Mouse (Mus musculus) thymus, postnatal 36 days (tissue): ENCODE results near the gene Naa15.

Experiments
- DNase-seq, 2 experiments: peaks; one replicate each; pipeline ENCODE4 v3.0.0; 2022; ENCODE audit warnings: mixed read lengths in 2 of 2

The Naa15 gene

DNA sequence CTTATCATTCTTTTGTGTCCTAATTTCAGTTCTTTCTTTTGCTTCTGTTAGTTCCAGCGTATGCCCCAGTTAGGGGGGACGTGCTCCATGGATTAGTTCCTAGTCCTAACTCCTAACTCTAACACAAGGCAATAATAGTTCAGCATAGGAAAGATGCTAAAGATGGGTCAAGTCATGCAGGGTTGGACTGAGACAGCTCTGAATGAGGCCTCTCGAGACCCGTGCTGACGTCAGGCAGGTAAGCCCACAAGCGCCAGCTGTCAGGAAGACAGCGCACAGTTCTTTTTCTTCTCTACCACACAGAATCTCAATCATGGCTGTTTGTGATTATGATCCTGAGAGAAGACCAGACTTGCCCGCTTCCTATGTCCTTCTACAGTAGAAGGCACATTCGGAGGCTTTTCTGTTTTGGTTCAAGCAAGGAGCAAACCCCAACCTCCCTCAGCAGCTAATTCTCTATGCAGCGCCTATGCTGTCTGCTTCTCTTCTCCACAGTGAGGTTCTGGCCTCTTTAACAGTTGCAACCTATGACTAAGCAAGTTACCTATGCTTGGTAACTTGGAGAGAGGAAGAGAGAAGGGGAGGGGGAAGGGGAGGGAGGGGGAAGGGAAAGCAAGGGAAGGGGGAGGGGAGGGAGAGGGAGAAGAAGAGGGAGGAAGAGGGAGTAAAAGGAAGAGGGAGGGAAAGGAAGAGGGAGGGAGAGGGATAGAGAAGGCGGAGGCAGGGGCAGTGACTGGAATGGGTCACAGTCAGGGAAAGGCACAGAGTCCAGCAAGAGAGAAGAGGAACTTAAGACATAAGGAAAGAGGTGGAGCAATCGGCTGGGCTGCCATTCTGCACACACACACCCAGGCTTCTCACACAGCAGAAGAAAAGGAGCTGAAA lies 103.2 kb downstream of the Naa15 start:
- DNase-seq: no peak

DNA sequence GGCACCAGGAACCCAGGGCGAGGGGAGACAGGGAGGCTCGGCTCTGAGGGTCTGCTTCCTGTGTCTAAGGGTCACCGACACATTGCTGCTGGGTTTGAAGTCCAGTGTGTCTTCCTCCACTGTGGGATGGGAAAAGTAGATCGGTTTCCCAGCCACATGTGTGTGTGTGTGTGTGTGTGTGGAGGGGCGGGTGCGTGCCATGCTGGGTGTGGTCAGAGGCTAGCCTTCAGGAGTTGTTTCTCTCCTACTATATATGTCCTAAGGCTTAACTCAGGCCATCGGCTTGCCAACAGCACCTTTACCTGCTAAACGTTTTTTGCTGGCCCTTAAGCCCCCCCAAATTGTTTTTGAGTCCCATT lies 103.8 kb downstream of the Naa15 start:
- DNase-seq: no peak

DNA sequence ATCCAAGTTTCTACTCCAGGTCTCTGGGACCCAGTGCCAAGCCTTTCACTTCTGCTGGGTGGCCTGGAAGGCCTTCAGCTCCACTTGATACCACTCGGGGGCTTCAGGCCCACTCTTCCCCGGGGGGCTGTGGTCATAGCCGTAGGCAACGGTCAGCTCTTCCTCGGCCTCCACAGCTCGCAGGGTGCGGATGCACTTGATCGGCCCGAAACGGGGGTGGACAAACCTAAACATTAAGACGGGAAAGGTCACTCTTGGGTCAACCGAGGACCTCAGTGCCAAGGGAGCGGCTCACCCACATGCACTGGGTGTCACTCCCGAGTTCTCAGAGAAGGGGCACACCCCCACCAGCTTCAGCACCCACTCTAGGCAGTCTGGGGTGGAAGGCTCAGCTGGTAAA lies 106.3 kb downstream of the Naa15 start:
- no peak for DNase-seq

DNA sequence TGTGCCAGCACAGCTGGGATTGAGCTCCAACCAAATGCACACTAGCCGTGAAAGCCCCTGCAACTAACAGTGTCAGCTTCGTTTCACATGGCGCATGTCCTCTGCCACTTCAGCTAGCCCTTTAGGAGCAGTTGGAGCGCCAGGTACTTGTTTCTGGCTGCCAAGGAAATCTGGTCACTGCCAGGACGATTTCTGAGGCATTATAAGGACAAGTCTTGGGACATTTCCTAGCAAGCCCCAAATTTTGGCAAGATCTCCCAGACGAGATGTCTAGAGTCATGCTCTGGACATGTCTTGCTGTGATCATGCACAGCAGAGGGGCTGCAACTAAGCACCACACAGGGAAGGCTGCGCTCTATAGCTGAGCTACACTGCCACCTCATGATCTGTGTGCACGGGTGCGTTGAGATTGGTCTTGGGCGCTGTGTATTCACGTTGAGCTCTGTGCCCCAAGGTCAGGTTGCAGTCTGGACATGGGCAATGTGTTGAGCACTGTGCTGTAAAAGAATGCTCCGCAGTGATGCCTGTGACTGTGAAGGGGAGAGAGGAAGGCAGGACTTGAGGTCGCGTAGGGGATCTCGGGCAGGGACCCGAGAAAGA lies 110.3 kb downstream of the Naa15 start:
- no peak for DNase-seq
